Mouse (Mus musculus) left cerebral cortex, postnatal 14 days (tissue): ENCODE measurements around the gene Nr1h2. TPM values are rescaled to one million over a fixed set of nuclear protein-coding genes. Genes with fewer than 3 reads are reported as not detected.

ENCODE experiments used
- DNase-seq, 2 experiments: peaks; one replicate each; pipeline ENCODE4 v3.0.0; 2021 to 2022; ENCODE audit warnings: low spot score in 2 of 2, mixed read lengths in 1 of 2
- intact Hi-C: fragments of 180-260 bp; cut with DNase I; formaldehyde crosslinking; loops from one replicate; pipeline ENCODE4 v1.15.1; 2025
- long read RNA-seq, 2 experiments: library from polyadenylated mRNA; stranded (forward); transcript quantifications; one replicate each; pipeline ENCODE4 v2.0.0; 2021
- total RNA-seq, 2 experiments: library from RNA; stranded (reverse); gene quantifications; 2 replicates each; pipeline ENCODE4 v1.2.3; 2021

The Nr1h2 gene
- 10 to 100 TPM; 51.0 to 60.7 TPM for total RNA-seq
- long read RNA-seq, experiment 1, transcript Nr1h2-205 (9 exons, 1,853 nt), result minor isoform, 8 of 87 reads
- long read RNA-seq, experiment 1, transcript Nr1h2-203 (10 exons, 1,988 nt), result minor isoform, 7 of 87 reads
- long read RNA-seq, experiment 1, transcript Nr1h2-201 (10 exons, 1,999 nt), result major isoform, 26 of 87 reads
- long read RNA-seq, experiment 1, partial matches to known transcripts, result 13 of 87 reads
- long read RNA-seq, experiment 1, other reads (novel, unspliced or antisense), result 30 of 87 reads
- long read RNA-seq, experiment 2, transcript Nr1h2-205 (9 exons, 1,853 nt), result minor isoform, 6 of 75 reads
- long read RNA-seq, experiment 2, transcript Nr1h2-202 (10 exons, 1,948 nt), result minor isoform, 7 of 75 reads
- long read RNA-seq, experiment 2, transcript Nr1h2-201 (10 exons, 1,999 nt), result major isoform, 15 of 75 reads
- long read RNA-seq, experiment 2, partial matches to known transcripts, result 17 of 75 reads
- long read RNA-seq, experiment 2, other reads (novel, unspliced or antisense), result 26 of 75 reads

DNA sequence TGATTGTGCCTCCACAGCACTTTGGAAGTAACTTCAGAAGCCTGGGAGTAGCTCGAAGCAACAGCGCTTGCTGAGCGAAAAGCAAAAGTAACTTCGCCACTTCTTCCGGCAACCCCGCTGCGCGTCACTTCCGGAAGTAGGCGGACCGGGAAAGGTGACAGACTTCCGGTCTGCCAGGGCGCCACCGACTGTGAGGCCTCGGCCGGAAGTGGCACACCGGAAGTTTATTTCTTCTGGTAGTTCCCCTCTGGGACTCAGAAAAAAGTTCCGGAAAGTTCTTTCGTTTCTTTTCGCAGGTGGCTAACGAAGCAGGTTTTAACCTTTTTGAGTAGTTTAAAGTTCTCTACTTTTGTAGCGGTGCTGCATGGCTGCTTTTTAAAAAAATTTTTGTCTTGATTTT is at the start of gene Nr1h2:
TSS of gene Nr1h2 (minus strand) at position 126 of the 400 bp plus-strand sequence.
- peak; percentile 95 to 96 for DNase-seq
- intact Hi-C loops, result loop anchor here (10.0 kb wide), 1 partner anchor 159 kb away; no protein-coding TSS in a partner anchor

DNA sequence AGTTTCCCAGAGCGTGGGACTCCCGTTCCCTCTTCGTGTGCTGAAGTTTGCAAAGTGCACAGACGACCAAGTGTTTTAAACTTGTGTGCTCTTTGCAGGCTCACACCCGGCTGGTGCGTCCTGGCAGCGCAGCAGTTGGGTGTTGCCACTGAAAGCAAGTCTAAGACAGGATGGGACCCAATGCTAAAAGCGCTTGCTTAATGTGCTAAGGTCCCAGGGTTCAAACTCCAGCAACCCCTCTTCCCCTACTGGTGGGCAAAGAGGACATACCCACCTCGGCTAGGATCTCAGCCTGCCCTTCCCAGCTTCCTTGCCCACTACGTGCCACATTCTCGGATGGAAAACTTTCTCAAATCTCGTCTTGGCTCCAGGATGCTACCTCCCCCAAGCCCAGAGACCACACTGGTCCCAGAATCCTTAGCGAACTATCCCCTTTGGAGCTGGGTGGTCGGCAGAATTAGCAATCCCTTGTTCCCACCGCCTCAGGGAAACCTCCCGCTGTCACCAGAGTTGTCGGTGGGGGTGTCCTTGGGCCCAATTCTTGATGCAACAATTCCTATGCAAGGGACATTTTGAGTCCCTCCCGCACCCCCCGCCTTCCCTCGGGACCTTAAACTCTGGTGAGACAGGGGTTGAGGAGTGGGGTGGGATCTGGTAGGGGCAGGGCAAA is 49.6 kb upstream of the Nr1h2 start:
- DNase-seq, result no peak
- intact Hi-C loops, result no loop called here

DNA sequence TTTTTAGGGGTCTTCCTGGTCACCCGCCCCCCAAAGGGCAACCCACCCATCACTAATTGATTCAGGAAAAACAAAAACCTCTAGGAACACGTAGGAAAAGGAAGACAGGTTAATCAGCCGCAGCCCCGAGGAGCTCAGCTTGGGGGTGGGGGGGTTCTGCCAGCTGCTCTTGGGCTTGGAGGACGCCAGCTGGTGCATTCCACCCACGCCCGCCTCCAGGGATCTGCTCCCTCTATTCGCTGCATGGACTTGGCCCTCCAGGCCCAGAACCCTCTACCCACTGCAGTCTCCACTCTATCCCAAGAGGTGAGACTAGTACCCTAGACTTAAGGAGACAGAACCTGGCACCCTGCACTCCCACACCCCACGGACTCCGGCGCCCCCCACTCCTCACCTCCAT is 48.7 kb upstream of the Nr1h2 start:
- intact Hi-C loops, result no loop called here
- DNase-seq, result peak; percentile 78 to 80

DNA sequence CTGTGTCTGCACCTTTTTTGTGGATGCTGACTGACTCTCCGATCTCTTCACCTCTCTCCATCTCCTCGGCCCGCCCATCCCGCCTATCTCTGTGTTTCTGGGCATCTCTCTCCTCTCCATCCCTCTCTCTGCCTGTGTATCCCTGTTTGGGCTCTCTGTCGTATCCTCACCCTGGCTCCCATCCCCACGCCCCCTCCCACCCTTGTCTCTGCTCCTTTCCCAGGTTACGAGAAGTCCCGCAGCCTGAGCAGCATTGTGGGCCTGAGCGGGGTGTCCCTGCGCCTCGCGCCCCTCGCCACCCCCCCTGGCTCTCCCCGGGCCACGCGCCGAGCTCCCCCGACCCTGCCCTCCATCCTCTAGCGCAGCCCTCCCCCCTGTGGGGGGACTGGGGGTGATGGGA is 47.9 kb upstream of the Nr1h2 start:
- intact Hi-C loops, result no loop called here
- DNase-seq, result no peak

DNA sequence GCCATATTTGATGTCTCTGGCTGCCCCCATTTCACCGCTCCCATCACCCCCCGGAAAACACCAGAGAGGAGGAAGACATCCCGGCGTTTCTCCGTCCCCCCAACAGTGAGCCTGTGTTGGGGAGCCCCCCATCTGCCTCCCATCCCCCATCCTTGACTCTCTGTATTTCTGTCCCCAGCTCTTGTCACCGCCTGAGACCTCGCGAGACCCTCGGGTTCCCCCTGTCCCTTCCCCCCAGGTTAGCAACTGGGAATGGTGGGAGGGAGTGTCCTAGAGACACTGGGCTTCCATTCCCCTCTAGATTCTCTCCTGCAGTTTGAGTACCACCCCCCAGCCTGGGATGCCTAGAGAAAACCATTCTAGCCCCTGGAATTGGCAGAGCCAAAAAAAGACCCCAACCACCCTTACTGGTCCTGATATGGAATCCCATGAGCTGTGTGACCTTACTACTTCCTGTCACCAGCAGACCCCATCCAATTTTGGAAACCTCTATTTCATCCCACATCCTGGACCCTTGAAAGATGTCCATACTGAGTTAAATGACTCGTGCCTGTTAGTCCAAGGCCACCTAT is 47.0 kb upstream of the Nr1h2 start:
- intact Hi-C loops, result no loop called here

DNA sequence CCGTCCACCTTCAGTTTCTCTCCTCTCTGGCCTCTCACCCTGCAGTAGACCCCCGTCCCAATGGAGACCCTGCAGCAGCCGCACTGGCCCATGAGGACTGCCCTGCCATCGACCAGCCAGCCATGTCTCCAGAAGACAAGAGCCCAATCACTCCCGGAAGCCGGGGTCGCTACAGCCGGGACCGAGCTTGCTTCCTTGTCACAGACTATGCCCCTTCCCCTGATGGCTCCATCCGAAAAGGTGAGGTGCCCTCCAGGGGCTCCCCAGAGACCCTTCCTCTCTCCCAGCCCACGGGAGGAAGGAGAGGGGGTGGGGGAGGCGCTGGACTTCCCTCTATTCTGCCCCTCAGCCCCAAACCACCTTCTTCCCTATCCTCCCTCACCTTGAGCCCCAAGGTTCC is 44.6 kb upstream of the Nr1h2 start:
- intact Hi-C loops, result no loop called here
- no peak for DNase-seq

More for the DNA sequence above, 47.0 kb upstream of the Nr1h2 start:
- no peak for DNase-seq

DNA sequence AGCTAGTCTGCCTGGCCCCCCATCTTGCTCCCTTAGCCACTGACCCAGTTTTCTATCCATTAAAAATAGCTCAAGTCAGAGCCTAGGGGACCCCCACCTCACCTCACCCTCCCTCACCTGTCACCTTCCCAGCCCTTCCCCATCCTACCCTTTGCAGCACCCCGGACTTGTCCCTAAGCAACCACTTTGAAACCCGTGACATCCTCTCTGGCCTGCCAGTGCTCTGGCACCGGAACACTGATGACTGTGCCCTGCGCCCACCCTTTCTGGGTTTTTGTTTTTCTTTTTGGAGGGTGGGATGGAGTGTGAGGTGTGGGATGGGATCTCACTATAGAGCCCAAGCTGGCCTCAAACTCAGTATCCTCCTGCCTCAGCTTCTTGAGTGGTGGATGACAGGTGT is 43.9 kb upstream of the Nr1h2 start:
- DNase-seq, result no peak
- intact Hi-C loops, result no loop called here

DNA sequence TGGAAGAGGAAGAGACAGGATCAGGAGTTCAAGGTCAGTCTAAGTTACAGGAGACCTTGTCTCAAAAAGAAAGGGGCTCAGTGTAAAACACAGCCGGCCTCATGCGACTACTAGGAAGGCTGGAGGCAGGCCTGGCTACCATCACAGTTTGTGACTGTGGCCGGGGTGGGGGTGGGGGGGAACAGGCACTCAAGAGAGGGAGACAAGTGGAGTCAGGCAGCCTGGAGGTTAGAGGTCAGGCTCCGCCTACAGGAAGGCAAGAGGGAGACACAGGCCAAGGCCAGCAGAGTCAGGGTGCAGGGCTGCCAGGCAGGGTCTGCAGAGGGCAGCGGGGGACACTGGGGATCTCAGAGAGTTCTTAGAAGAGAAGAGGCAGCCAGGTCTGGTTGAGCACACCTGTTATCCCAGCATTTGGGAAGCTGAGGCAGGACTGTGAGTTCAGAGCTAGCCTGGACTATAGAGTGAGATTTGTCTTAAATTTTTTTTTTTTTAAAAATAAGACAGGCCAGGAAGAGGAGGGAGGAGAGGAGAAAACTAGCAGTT is 43.3 kb upstream of the Nr1h2 start:
- no peak for DNase-seq
- intact Hi-C loops, result no loop called here

DNA sequence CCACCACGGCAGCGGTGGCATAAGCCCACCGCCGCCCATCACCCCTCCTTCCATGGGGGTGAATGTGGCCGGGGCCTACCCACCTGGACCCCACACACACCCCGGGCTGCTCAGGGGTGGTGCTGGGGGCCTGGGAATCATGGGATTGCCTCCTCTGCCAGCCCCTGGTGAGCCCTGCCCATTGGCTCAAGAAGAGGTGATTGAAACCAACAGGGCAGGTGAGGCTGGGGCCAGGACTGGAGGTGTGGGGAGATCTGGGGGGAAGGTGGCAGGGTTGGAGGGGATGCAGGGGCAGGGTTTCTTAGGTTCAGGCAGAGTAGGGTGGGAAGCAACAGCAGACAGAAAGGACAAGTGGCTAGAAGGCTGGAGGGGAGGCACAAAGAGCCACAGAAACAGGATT is 42.3 kb upstream of the Nr1h2 start:
- no peak for DNase-seq
- intact Hi-C loops, result no loop called here

DNA sequence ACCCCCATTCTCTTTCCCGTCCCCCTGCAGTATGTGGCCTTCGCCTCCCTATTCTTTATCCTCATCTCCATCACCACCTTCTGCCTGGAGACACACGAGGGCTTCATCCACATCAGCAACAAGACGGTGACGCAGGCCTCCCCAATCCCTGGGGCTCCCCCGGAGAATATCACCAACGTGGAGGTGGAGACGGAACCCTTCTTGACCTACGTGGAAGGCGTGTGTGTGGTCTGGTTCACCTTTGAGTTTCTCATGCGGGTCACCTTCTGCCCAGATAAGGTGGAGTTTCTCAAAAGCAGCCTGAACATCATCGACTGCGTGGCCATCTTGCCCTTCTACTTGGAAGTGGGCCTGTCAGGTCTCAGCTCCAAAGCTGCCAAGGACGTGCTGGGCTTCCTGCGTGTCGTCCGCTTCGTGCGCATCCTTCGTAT is 41.4 kb upstream of the Nr1h2 start:
- DNase-seq, result no peak
- intact Hi-C loops, result no loop called here

DNA sequence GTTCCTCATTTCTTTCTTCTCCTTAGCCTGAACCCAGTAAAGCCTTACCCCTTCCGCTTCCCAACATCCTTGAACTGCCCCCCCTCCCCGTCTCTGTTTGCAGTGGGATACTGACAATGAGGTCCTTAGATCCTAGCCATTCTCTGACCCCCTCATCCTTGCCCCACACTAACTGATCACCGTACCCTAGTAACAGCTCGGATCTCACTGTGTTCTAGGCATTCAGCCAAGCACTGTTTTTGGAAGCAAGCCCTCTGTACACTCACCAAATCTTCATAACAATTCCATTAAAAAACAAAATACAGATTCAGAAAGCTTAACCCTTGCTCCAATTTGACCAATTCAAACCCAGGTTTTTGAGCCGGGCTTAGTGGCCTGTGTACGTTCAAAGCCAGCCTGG is 40.5 kb upstream of the Nr1h2 start:
- peak in 1 of 2 experiments; percentile 60 for DNase-seq
- intact Hi-C loops, result no loop called here

DNA sequence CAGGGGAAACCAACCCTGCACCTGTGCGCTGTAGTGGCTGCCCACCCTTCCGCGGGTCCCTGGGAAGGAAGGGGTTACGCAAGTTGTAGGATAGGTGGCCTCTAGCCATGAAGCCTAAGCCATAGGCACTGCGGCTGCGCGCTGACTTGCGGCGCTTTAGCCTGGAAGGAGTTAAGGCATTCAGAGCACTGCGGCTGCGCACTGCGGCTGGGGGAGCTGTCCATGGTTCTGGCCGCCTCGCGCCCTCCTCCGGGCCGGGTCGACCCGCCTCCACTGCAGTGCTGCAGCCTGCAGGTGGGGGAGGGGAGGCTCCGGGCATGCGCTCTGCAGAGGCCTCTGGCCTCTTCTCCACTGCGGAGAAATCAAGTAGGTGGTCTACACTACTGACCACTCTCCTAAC is 40.0 kb upstream of the Nr1h2 start:
- DNase-seq, result peak; percentile 89 to 92
- intact Hi-C loops, result no loop called here

DNA sequence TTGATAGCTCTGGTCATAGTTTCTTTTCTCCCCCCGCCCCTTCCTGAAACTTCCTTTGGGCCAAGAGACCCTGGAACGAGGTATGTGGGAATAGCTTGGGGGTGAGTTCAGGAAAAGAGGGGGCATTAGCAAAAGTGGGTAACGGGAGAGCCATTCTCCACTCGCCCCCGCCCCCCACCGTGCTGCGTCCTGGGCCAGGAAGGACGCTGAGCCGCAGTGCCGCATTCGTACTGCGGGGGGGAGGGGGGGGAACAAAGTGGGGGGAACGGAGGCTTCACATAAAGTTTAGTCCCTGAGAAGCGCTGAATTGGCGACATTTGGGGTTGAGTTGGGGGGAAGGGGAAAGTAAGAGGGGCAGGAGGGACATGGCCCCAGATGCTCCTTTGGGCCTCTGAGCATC is 39.3 kb upstream of the Nr1h2 start:
- intact Hi-C loops, result no loop called here
- DNase-seq, result no peak

DNA sequence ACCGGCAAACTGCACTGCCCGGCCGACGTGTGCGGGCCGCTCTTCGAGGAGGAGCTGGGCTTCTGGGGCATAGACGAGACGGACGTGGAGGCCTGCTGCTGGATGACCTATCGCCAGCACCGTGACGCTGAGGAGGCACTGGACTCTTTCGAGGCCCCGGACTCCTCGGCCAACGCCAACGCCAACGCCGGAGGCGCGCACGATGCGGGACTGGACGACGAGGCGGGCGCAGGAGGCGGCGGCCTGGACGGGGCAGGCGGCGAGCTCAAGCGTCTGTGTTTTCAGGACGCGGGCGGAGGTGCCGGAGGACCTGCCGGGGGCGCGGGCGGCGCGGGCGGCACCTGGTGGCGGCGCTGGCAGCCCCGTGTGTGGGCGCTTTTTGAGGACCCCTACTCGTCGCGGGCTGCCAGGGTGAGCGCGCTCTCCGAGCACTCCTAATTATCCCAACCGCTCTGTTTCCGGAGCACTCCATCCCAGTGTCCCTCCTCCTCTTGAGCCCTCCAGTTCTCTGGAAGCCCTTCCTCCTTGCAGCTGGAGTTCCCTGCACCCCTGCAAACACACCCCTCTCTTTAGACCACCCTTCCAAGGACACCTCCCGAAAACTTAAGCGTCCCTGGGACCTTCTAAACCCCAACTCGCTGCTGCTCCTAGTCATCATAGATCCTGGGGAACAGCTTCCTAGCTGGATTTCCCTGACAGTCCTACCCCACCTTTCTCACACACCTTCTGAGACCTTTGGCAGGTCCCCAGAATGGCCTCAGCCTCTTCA is 37.8 kb upstream of the Nr1h2 start:
- intact Hi-C loops, result no loop called here
- DNase-seq, result no peak

DNA sequence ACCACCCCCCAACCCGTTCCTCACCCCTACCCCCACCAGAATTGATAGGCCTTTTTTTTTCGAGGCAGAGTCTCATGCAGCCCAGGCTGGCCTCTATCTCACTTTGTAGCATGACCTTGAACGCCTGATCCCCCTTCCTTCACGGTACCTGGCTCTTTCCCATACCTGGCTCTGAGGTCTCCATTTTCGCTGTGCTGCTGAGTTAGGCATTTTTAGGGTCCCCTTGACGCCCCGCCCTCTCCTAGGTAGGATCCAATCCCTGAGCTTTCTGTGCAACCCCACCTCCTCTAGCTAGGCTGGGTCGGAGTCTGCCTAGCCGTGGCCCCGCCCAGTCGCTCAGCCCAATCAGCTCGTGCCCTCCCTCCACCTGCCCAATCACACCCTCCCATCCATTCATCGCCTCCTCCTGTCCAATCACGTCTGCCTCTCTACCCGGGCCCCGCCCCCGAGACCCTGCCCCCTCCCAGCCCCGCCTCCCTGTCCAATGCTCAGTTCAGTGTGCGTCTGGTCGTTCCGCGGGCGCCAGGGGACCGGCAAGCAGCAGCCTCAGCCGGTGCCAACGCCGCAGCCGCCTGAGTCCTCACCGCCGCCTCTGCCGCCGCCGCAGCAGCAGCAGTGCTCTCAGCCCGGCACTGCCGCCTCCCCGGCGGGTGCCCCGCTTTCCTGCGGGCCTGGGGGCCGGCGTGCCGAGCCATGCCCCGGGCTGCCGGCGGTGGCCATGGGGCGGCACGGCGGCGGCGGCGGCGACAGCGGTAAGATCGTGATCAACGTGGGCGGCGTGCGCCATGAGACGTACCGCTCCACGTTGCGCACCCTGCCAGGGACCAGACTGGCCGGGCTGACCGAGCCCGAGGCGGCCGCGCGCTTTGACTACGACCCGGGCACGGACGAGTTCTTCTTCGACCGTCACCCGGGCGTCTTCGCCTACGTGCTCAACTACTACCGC is 36.9 kb upstream of the Nr1h2 start, which contains the start of gene Kcnc3:
TSS of gene Kcnc3 (plus strand) at position 263 of the 946 bp plus-strand sequence.
- intact Hi-C loops, result no loop called here
- peak; percentile 92 to 97 for DNase-seq

DNA sequence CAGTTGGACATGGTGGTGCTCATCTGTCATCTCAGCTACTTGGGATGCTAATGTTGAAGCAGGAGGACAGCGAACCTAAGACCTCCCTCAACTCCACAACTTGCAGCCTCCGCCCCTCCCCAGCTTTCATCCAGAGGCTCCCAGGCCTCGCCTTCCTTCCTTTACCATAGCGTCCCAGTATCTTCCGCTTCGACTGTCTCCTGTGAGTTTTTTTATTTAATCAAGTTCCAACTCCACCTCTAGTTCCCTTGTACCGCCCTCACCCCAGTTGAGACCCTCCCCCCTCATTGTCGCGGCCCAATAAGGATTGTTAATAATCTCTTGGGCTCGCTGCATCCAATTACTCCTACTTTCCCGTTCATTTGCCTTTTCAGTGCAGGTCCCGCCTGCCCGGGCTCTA is 36.2 kb upstream of the Nr1h2 start:
- DNase-seq, result peak in 1 of 2 experiments; percentile 48

DNA sequence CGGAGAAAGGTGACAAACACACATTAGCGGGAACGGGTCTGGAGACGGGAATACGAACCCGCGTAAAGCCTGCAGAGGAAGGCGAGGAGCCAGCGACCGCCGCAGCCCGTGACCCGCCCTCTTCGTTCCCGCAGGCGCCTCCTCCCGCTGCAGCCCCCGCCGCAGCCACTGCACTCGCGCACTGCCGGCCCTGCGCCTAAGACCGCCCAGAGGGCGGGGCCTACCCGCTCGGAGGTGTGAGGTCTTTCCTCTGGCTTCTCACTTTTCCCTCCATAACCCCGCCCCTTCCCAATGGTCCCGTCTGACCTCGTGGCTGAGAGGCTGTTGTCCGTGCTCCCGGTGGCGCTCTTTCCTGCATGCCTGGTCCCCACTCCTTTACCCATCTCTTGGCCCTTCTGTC is 35.4 kb upstream of the Nr1h2 start:
- DNase-seq, result peak; percentile 70 to 73
- intact Hi-C loops, result loop anchor here (5.0 kb wide), 1 partner anchor 53 kb away; no protein-coding TSS in a partner anchor

More for the DNA sequence above, 36.2 kb upstream of the Nr1h2 start:
- intact Hi-C loops, result loop anchor here (5.0 kb wide), 1 partner anchor 52 kb away; no protein-coding TSS in a partner anchor

DNA sequence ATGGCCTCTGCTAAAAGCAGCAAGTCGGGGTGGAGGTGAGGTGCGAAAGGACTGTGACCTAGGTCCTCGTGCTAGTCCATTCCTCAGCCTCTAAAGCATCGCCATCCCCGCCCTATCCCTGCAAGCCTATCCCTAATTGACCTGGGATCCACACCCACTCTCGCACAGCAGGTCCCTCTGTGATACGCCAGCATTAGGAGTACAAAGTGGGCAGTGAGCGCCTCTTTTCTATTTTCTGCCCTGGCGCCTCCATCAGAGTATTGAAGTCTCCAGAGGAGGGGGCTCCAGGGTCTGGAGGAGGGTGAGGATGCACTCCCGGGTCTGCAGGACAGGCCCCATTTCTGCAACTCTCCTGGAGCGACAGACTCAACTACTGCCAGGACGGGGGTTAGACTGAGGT is 34.6 kb upstream of the Nr1h2 start:
- intact Hi-C loops, result loop anchor here (5.0 kb wide), 1 partner anchor 54 kb away; no protein-coding TSS in a partner anchor
- peak in 1 of 2 experiments; percentile 18 for DNase-seq
